Mouse (Mus musculus): ENCODE results near the gene Syt17. TPM values are rescaled to one million over a fixed set of nuclear protein-coding genes. Genes with fewer than 3 reads are reported as not detected.

Gene Syt17
- polyA plus RNA-seq (2012; ENCODE audit: insufficient read depth, insufficient read length, low replicate concordance, missing spikeins), result not detected in 2 replicates

DNA sequence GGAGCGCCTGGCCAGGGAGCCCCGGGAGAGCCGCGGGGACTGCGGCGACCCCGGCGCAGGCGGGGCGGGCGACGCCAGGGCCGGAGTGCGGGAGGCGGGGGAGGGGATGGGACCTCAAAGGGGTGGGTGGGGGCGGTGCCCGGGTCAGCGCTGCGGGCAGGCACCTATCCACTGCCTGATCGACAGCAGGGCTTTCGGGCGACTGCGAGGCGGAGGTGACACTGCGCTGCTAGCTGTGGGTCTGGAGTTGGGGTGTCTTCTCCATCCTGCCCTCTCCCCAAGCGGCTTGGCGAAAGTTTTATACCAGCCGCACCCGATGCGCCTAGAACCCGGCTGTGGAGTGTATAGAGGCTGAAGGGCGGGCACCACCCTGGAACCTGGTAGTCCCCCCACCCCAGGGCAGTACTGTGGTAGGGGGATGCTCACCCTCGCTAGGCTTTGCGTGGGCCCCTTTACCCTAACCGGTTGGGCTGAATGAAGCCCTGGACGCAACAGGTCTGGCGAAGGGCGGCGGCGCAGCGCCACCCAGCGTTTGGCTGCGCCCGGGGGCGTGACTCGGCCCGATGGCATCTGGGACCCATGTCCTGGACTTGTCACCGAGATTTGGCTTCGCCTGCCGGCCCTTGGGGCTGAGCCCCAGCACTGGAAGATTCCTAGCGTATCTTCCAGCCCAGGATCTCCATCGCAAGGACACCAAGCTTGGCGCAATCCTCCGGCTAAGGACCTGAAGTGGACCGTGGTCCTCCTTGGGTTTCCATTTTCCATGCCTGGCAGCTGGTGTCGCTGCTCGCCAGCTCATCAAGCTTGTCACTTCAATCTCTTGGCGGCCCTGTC lies at the start of gene Syt17:
Syt17 (minus strand) TSS at position 89 of the 834 bp plus-strand sequence.
- H3K4me1 ChIP-seq (ENCODE audit: control insufficient read depth, insufficient read depth, low read length), result peaks cover 16% of the 10 kb centered on the region
- TF ChIP-seq CTCF (IDR thresholded peaks at IDR 0.05; ENCODE audit: insufficient read depth, low read depth, low read length) (peak; percentile 64), POLR2A (IDR thresholded peaks at IDR 0.05; ENCODE audit: insufficient read depth, low read depth, low read length) (no peak)
- WGBS, result 4% methylated on average over 55 of the region's 58 CpGs
- peak within 1 kb of the TSS; percentile 40 for H3K4me3 ChIP-seq (ENCODE audit: insufficient read depth, low read depth, low read length)
- H3K27ac ChIP-seq (ENCODE audit: insufficient read depth, low read depth, low read length), result no peak within 1 kb of the TSS

DNA sequence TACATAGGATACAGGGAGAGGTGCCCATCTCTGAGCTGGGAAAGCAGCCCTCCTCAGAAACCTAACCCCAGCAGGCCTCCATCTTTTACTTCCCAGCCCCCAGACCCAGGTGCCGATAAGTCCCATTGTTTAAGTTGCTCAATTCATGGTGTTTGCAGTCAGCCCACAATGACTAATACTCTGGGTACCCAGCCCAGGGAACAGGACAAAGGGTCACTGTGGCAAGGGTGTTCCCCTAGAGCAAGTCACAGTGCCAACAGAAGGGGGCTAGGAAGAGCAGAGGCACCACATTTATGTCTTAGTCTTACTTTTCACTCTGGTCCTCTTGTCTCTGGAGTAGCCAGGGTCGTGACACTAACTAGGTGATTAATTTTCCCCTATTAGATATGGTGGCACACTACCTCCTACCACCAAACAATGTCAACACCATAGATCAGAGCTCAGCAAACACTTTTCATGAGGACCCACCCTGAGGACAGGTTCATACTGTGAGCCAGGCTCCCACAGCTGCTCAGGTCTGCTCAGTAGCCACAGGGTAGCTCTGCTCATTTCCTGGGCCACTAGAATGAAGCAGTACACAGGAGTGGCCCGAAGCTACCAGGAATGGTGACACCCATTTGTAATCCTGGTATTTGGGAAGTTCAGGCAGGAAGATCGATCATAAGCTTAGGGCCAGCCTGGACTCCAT lies 47.0 kb upstream of the Syt17 start:
- H3K4me1 ChIP-seq (ENCODE audit: control insufficient read depth, insufficient read depth, low read length), result peaks cover 17% of the 10 kb centered on the region
- H3K4me3 ChIP-seq (ENCODE audit: insufficient read depth, low read depth, low read length), result no peak overlapping the region
- 83% methylated on average over 4 of the region's 4 CpGs for WGBS
- no peak overlapping the region for H3K27ac ChIP-seq (ENCODE audit: insufficient read depth, low read depth, low read length)
- TF ChIP-seq POLR2A (IDR thresholded peaks at IDR 0.05; ENCODE audit: insufficient read depth, low read depth, low read length), result no peak
- TF ChIP-seq CTCF (IDR thresholded peaks at IDR 0.05; ENCODE audit: insufficient read depth, low read depth, low read length), result no peak

- peaks cover 17% of the 10 kb centered on the region for H3K4me1 ChIP-seq (ENCODE audit: control insufficient read depth, insufficient read depth, low read length)
- WGBS, result 94% methylated on average over 9 of the region's 9 CpGs
- H3K4me3 ChIP-seq (ENCODE audit: insufficient read depth, low read depth, low read length), result no peak overlapping the region
These were observed 45.9 kb upstream of the Syt17 start for GRCm38 (mm10) chr7:118493892-118494291.

DNA sequence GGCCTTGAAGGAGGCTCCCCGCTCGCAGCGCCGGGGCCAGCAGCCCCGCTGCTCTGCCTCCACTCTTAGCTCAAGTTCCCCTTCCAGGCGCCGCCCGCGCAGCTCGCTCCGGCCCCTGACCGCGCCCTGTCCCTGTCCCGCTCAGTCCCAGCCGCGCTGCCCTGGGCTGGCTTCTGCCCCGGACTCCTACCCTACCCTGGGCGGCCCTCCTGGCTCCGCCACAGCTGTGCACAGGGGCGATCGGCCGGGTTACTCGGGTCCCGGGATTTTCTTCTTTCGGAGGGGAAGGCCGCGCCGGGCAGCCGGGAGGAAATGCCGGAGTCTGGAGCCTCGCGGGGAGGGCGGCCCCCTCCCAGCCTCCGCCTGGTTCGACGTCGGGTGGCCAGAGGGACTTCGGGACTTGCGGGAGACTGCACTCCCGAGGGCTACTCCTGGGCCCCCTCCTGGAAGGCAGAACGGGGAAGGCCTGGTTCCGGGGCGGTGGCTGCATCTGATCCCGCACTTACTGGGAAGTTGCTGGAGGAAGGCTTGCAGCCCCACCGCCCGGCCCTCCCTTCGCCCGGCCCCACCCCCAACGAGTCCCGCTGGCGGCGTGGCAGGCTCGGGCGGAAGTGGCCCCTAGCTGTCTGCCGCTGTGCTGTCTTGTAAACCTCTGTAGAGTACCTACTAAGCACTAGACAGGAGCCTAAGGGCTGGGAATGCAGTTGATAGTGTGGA lies 43.6 kb upstream of the Syt17 start, which contains the start of gene Itpripl2:
Itpripl2 (minus strand) TSS at position 545 of the 717 bp plus-strand sequence.
- H3K4me3 ChIP-seq (ENCODE audit: insufficient read depth, low read depth, low read length), result peak within 1 kb of the TSS; percentile 44
- no peak within 1 kb of the TSS; the same call in 1 of the 2 replicates for H3K27ac ChIP-seq (ENCODE audit: insufficient read depth, low read depth, low read length)
- TF ChIP-seq CTCF (IDR thresholded peaks at IDR 0.05; ENCODE audit: insufficient read depth, low read depth, low read length) (no peak), POLR2A (IDR thresholded peaks at IDR 0.05; ENCODE audit: insufficient read depth, low read depth, low read length) (no peak)
- 1% methylated on average over 55 of the region's 55 CpGs for WGBS
- H3K4me1 ChIP-seq (ENCODE audit: control insufficient read depth, insufficient read depth, low read length), result peaks cover 17% of the 10 kb centered on the region

More at GRCm38 (mm10) chr7:118493892-118494291, 45.9 kb upstream of the Syt17 start:
- no peak overlapping the region for H3K27ac ChIP-seq (ENCODE audit: insufficient read depth, low read depth, low read length)
- TF ChIP-seq CTCF (IDR thresholded peaks at IDR 0.05; ENCODE audit: insufficient read depth, low read depth, low read length), result no peak
- TF ChIP-seq POLR2A (IDR thresholded peaks at IDR 0.05; ENCODE audit: insufficient read depth, low read depth, low read length), result no peak

DNA sequence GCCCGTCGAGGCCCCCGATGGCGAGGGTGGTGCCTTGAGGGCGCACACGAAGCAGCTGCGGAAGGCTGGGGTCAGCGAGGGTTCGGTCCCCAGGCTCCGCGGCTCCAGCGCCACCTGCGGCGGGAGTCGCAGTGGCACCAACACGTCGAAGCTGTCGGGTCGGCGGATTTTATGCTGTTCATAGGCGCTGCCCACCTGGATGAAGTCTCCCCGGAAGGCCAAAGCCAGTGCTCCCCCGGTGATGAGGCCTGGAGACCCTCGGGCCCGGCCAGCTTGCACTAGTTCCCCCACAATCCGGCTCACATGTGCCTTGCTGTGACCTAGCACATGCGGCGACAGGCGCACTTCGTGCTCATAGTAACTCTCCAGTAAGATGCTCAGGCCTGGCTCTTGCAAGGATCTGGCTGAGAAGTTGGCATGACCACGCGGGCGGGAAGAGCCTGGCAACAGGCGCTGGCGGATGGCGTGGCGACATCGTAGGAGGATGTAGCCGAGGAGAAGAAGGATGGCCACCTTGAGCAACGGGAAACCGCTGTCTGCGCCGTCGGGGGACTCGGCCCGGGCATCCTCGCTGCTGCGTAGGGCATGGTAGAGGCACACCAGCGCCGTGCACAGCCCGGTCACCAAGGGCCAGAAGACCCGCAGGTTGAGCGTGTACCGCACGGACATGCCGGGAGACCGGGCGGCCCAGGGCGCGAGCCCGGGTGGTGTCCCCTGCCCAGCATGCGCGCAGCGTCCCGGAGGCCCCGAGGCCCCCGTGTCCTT lies 42.8 kb upstream of the Syt17 start:
- Histone ChIP-seq H3K4me3 (ENCODE audit: insufficient read depth, low read depth, low read length) (peak overlapping the region; percentile 44), H3K27ac (ENCODE audit: insufficient read depth, low read depth, low read length) (no peak overlapping the region; the same call in 1 of the 2 replicates)
- WGBS, result 7% methylated on average over 67 of the region's 67 CpGs

DNA sequence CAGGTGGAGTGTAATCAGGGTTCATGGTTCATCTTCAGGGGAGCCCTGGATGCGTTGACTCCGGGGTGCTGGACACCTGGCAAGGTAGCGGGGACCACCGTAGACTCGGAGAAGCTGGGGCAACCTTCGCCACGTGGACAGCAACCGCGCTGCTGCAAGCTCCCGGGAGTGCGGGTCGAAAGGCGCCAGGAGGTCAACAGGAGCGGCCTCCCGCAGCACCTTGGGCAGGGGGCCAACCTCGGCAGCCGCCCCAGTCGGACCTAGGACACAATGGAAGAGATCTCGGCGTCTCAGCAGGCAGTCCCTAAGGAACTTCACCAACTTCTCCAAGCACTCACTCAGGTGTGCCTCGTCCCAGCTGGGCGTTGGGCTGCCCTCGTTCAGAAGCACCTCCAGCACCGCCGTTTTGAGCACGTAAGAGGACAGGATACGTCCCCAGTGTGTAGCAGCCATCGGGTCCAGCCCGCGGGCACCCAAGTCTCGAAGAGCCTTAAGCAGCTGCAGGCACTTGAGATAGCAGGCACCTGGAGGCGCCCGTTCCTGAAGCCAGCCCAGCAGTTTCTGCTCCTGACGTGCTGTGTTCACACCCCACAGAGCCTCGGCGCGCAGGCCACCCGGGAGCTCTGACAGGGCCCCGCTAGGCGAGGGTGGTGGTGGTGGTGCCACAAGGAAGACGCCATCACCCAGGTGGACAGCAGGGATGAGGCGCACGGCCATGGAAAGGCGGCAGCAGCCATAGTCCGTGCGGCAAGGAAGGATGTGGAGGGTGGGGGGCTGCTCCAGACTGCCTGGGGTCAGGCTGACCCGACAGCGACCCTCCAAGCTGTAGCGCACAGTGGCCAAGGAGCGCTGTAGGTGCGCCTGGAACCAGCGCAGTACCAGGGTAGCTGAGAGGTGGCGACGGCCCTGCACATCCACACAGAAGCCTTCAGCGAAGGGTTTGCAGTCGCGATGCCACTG lies 42.0 kb upstream of the Syt17 start:
- no peak overlapping the region for H3K27ac ChIP-seq (ENCODE audit: insufficient read depth, low read depth, low read length)
- TF ChIP-seq CTCF (IDR thresholded peaks at IDR 0.05; ENCODE audit: insufficient read depth, low read depth, low read length), result no peak
- TF ChIP-seq POLR2A (IDR thresholded peaks at IDR 0.05; ENCODE audit: insufficient read depth, low read depth, low read length), result no peak
- H3K4me3 ChIP-seq (ENCODE audit: insufficient read depth, low read depth, low read length), result no peak overlapping the region
- 47% methylated on average over 57 of the region's 57 CpGs for WGBS
- H3K4me1 ChIP-seq (ENCODE audit: control insufficient read depth, insufficient read depth, low read length), result peaks cover 17% of the 10 kb centered on the region

More for the DNA sequence above, 42.8 kb upstream of the Syt17 start:
- TF ChIP-seq POLR2A (IDR thresholded peaks at IDR 0.05; ENCODE audit: insufficient read depth, low read depth, low read length) (no peak), CTCF (IDR thresholded peaks at IDR 0.05; ENCODE audit: insufficient read depth, low read depth, low read length) (no peak; the same call in 1 of the 2 replicates)
- peaks cover 17% of the 10 kb centered on the region for H3K4me1 ChIP-seq (ENCODE audit: control insufficient read depth, insufficient read depth, low read length)

GRCm38 (mm10) chr7:118488060-118488664 lies 40.1 kb upstream of the Syt17 start:
- TF ChIP-seq POLR2A (IDR thresholded peaks at IDR 0.05; ENCODE audit: insufficient read depth, low read depth, low read length) (no peak), CTCF (IDR thresholded peaks at IDR 0.05; ENCODE audit: insufficient read depth, low read depth, low read length) (no peak)
- Histone ChIP-seq H3K27ac (ENCODE audit: insufficient read depth, low read depth, low read length) (no peak overlapping the region; the same call in 1 of the 2 replicates), H3K4me3 (ENCODE audit: insufficient read depth, low read depth, low read length) (no peak overlapping the region), H3K4me1 (ENCODE audit: control insufficient read depth, insufficient read depth, low read length) (peaks cover 17% of the 10 kb centered on the region)
- WGBS, result 43% methylated on average over 8 of the region's 8 CpGs
